Mouse (Mus musculus) midbrain, embryonic 13.5 days (tissue): ENCODE data around the gene Cdk5rap3. TPM values are rescaled to one million over a fixed set of nuclear protein-coding genes. Genes with fewer than 3 reads are reported as not detected.

ENCODE experiments used
- ATAC-seq: fragments of 200-750 bp; cut with Nextera tagmentation; 2 replicates; pipeline ENCODE4 v1.8.0; 2017; ENCODE audit warnings: mild to moderate bottlenecking, moderate TSS enrichment, moderate library complexity
- H3K27ac ChIP-seq: fragments of 300-500 bp; sonication (generic); 2 replicates; pipeline ENCODE4 v1.5.1; 2015; ENCODE audit warnings: inconsistent platforms, mild to moderate bottlenecking, moderate library complexity
- H3K27me3 ChIP-seq: fragments of 300-500 bp; sonication (generic); 2 replicates; pipeline ENCODE4 v1.6.1; 2015; ENCODE audit warnings: mild to moderate bottlenecking, inconsistent platforms
- H3K36me3 ChIP-seq: fragments of 300-500 bp; sonication (generic); 2 replicates; pipeline ENCODE4 v1.6.1; 2015; ENCODE audit warnings: mild to moderate bottlenecking, inconsistent platforms
- H3K4me1 ChIP-seq: fragments of 300-500 bp; sonication (generic); replicated peaks from 2 replicates; pipeline ENCODE4 v1.6.1; 2015; ENCODE audit warnings: inconsistent platforms
- H3K4me2 ChIP-seq: fragments of 300-500 bp; sonication (generic); replicated peaks from 2 replicates; pipeline ENCODE4 v1.6.1; 2015; ENCODE audit warnings: moderate library complexity, mild to moderate bottlenecking, inconsistent platforms
- H3K4me3 ChIP-seq: fragments of 300-500 bp; sonication (generic); replicated peaks from 2 replicates; pipeline ENCODE4 v1.5.1; 2015; ENCODE audit warnings: mild to moderate bottlenecking, inconsistent platforms
- H3K9ac ChIP-seq: fragments of 300-500 bp; sonication (generic); replicated peaks from 2 replicates; pipeline ENCODE4 v1.6.1; 2015; ENCODE audit warnings: mild to moderate bottlenecking, inconsistent platforms
- H3K9me3 ChIP-seq: fragments of 300-500 bp; sonication (generic); 2 replicates; pipeline ENCODE4 v1.6.1; 2016; ENCODE audit warnings: mild to moderate bottlenecking, inconsistent platforms
- WGBS: fragments of 180-500 bp; shearing (Covaris S2); methylation state at CpG from one replicate; pipeline ENCODE4 v1.1.7; 2015; 5-methylcytosine and 5-hydroxymethylcytosine counted together
- polyA plus RNA-seq: library from polyadenylated mRNA; unstranded; fragments of >200 nt; fragmentation: Nextera tagmentation; extraction: Ambion mirVana; gene quantifications from 2 replicates; pipeline ENCODE4 v1.2.1, GENCODE M21; 2015

Cdk5rap3 gene
- polyA plus RNA-seq, 1 experiment from 2014 or later: 103 TPM

GRCm38 (mm10) chr11:96885901-96886340 is 30.4 kb downstream of the Cdk5rap3 start:
- WGBS: 17% methylated on average over 5 of the region's 5 CpGs
- H3K4me2 ChIP-seq: 0 out of 2 replicates have a peak overlapping the region, but pooled peaks have one; percentile 3

GRCm38 (mm10) chr11:96880296-96880695 is 36.0 kb downstream of the Cdk5rap3 start:
- H3K4me3 ChIP-seq: no peak overlapping the region
- no peaks in the 10 kb centered on the region for H3K36me3 ChIP-seq
- WGBS: 94% methylated on average over 9 of the region's 9 CpGs
- H3K27me3 ChIP-seq: no peaks in the 10 kb centered on the region
- H3K27ac ChIP-seq: peak overlapping the region; percentile 100; the same call in 1 of the 2 replicates
- H3K9me3 ChIP-seq: no peaks in the 10 kb centered on the region
- H3K4me2 ChIP-seq: no peak overlapping the region
- no peak for ATAC-seq
- H3K4me1 ChIP-seq: peaks cover 46% of the 10 kb centered on the region
- H3K9ac ChIP-seq: no peak overlapping the region

More at GRCm38 (mm10) chr11:96885901-96886340, 30.4 kb downstream of the Cdk5rap3 start:
- Histone ChIP-seq H3K27me3 (no peaks in the 10 kb centered on the region), H3K36me3 (no peaks in the 10 kb centered on the region), H3K27ac (peak overlapping the region; percentile 93), H3K9me3 (no peaks in the 10 kb centered on the region), H3K9ac (peak overlapping the region; percentile 36; the same call in 1 of the 2 replicates), H3K4me3 (no peak overlapping the region), H3K4me1 (peaks cover 29% of the 10 kb centered on the region)
- peak; percentile 93 for ATAC-seq

- Histone ChIP-seq H3K4me3 (no peak overlapping the region), H3K9me3 (no peaks in the 10 kb centered on the region), H3K27ac (peak overlapping the region; percentile 100), H3K9ac (0 out of 2 replicates have a peak overlapping the region, but pooled peaks have one; percentile 14), H3K4me2 (no peak overlapping the region), H3K36me3 (no peaks in the 10 kb centered on the region), H3K4me1 (peaks cover 48% of the 10 kb centered on the region), H3K27me3 (no peaks in the 10 kb centered on the region)
- 3% methylated on average over 7 of the region's 7 CpGs for WGBS
- no peak for ATAC-seq
Measured at GRCm38 (mm10) chr11:96879359-96879758, 36.9 kb downstream of the Cdk5rap3 start.

- H3K27ac ChIP-seq: peak overlapping the region; percentile 100
- H3K27me3 ChIP-seq: no peaks in the 10 kb centered on the region
- no peak for ATAC-seq
- no peak overlapping the region for H3K4me2 ChIP-seq
- H3K36me3 ChIP-seq: no peaks in the 10 kb centered on the region
- H3K9me3 ChIP-seq: no peaks in the 10 kb centered on the region
- peaks cover 55% of the 10 kb centered on the region for H3K4me1 ChIP-seq
- H3K4me3 ChIP-seq: no peak overlapping the region
- 27% methylated on average over 3 of the region's 3 CpGs for WGBS
- no peak overlapping the region for H3K9ac ChIP-seq
Measured at GRCm38 (mm10) chr11:96878715-96879114, 37.6 kb downstream of the Cdk5rap3 start.

GRCm38 (mm10) chr11:96877071-96877470 is 39.2 kb downstream of the Cdk5rap3 start:
- Histone ChIP-seq H3K36me3 (no peaks in the 10 kb centered on the region), H3K4me2 (peak overlapping the region; percentile 52), H3K27me3 (no peaks in the 10 kb centered on the region), H3K4me3 (no peak overlapping the region), H3K27ac (peak overlapping the region; percentile 100), H3K9ac (peak overlapping the region; percentile 72), H3K4me1 (peaks cover 71% of the 10 kb centered on the region), H3K9me3 (no peaks in the 10 kb centered on the region)
- 25% methylated on average over 4 of the region's 4 CpGs for WGBS
- no peak for ATAC-seq

GRCm38 (mm10) chr11:96876300-96877040 is 39.8 kb downstream of the Cdk5rap3 start:
- Histone ChIP-seq H3K4me1 (peaks cover 77% of the 10 kb centered on the region), H3K27ac (peak overlapping the region; percentile 100), H3K9me3 (no peaks in the 10 kb centered on the region), H3K9ac (peak overlapping the region; percentile 72), H3K27me3 (no peaks in the 10 kb centered on the region), H3K36me3 (no peaks in the 10 kb centered on the region), H3K4me3 (peak overlapping the region; percentile 15; the same call in 1 of the 2 replicates), H3K4me2 (peak overlapping the region; percentile 52)
- WGBS: 1% methylated on average over 13 of the region's 13 CpGs
- peak; percentile 81 for ATAC-seq

- H3K36me3 ChIP-seq: no peaks in the 10 kb centered on the region
- peaks cover 79% of the 10 kb centered on the region for H3K4me1 ChIP-seq
- WGBS: 0% methylated on average over 31 of the region's 35 CpGs
- no peaks in the 10 kb centered on the region for H3K9me3 ChIP-seq
- H3K4me2 ChIP-seq: peak overlapping the region; percentile 52
- no peaks in the 10 kb centered on the region for H3K27me3 ChIP-seq
- peak overlapping the region; percentile 15; the same call in 1 of the 2 replicates for H3K4me3 ChIP-seq
- peak; percentile 89 for ATAC-seq
- H3K27ac ChIP-seq: peak overlapping the region; percentile 100
- peak overlapping the region; percentile 72; the same call in 1 of the 2 replicates for H3K9ac ChIP-seq
Measured at GRCm38 (mm10) chr11:96875745-96876144, 40.6 kb downstream of the Cdk5rap3 start.

GRCm38 (mm10) chr11:96875270-96875669 is 41.0 kb downstream of the Cdk5rap3 start:
- 6% methylated on average over 4 of the region's 4 CpGs for WGBS
- 0 out of 2 replicates have a peak overlapping the region, but pooled peaks have one; percentile 15 for H3K4me3 ChIP-seq
- H3K9ac ChIP-seq: 0 out of 2 replicates have a peak overlapping the region, but pooled peaks have one; percentile 30

GRCm38 (mm10) chr11:96873601-96874140 is 42.6 kb downstream of the Cdk5rap3 start:
- Histone ChIP-seq H3K36me3 (no peaks in the 10 kb centered on the region), H3K27ac (peak overlapping the region; percentile 100), H3K4me2 (peak overlapping the region; percentile 40), H3K4me3 (no peak overlapping the region), H3K27me3 (no peaks in the 10 kb centered on the region), H3K9ac (peak overlapping the region; percentile 50), H3K4me1 (peaks cover 69% of the 10 kb centered on the region), H3K9me3 (no peaks in the 10 kb centered on the region)
- ATAC-seq: no peak
- 4% methylated on average over 11 of the region's 11 CpGs for WGBS

More at GRCm38 (mm10) chr11:96875270-96875669, 41.0 kb downstream of the Cdk5rap3 start:
- peak overlapping the region; percentile 52 for H3K4me2 ChIP-seq
- peaks cover 79% of the 10 kb centered on the region for H3K4me1 ChIP-seq
- ATAC-seq: no peak
- no peaks in the 10 kb centered on the region for H3K27me3 ChIP-seq
- no peaks in the 10 kb centered on the region for H3K36me3 ChIP-seq
- H3K27ac ChIP-seq: peak overlapping the region; percentile 100
- H3K9me3 ChIP-seq: no peaks in the 10 kb centered on the region

GRCm38 (mm10) chr11:96872441-96873379 is 43.6 kb downstream of the Cdk5rap3 start:
- no peaks in the 10 kb centered on the region for H3K9me3 ChIP-seq
- no peaks in the 10 kb centered on the region for H3K36me3 ChIP-seq
- H3K9ac ChIP-seq: peak overlapping the region; percentile 50
- 1% methylated on average over 24 of the region's 24 CpGs for WGBS
- peak overlapping the region; percentile 40 for H3K4me2 ChIP-seq
- H3K4me1 ChIP-seq: peaks cover 59% of the 10 kb centered on the region
- ATAC-seq: peak; percentile 18
- no peak overlapping the region for H3K4me3 ChIP-seq
- no peaks in the 10 kb centered on the region for H3K27me3 ChIP-seq
- peak overlapping the region; percentile 100 for H3K27ac ChIP-seq

- H3K4me2 ChIP-seq: no peak overlapping the region
- no peak overlapping the region for H3K27ac ChIP-seq
- H3K27me3 ChIP-seq: no peaks in the 10 kb centered on the region
- H3K9me3 ChIP-seq: no peaks in the 10 kb centered on the region
- 10% methylated on average over 5 of the region's 5 CpGs for WGBS
- no peaks in the 10 kb centered on the region for H3K36me3 ChIP-seq
- H3K9ac ChIP-seq: no peak overlapping the region
- ATAC-seq: peak; percentile 61
- no peak overlapping the region for H3K4me3 ChIP-seq
- H3K4me1 ChIP-seq: peaks cover 33% of the 10 kb centered on the region
Measured at GRCm38 (mm10) chr11:96867149-96867548, 49.1 kb downstream of the Cdk5rap3 start.
